Mouse (Mus musculus) CH12.LX (cell line): ENCODE results near the gene Eps15l1.

Experiments used
- MXI1 ChIP-seq: IDR thresholded peaks from 2 replicates; pipeline ENCODE4 v1.6.1; 2011; ENCODE audit warnings: mild to moderate bottlenecking, low read depth, low read length, improper control_type of control experiment
- POLR2A ChIP-seq: IDR thresholded peaks from 2 replicates; pipeline ENCODE4 v1.6.1; 2011; ENCODE audit warnings: low read depth, mild to moderate bottlenecking, improper control_type of control experiment, low read length
- POLR2AphosphoS2 ChIP-seq: IDR thresholded peaks from 2 replicates; pipeline ENCODE4 v1.6.1; 2011; ENCODE audit warnings: low read depth, low read length, improper control_type of control experiment

DNA sequence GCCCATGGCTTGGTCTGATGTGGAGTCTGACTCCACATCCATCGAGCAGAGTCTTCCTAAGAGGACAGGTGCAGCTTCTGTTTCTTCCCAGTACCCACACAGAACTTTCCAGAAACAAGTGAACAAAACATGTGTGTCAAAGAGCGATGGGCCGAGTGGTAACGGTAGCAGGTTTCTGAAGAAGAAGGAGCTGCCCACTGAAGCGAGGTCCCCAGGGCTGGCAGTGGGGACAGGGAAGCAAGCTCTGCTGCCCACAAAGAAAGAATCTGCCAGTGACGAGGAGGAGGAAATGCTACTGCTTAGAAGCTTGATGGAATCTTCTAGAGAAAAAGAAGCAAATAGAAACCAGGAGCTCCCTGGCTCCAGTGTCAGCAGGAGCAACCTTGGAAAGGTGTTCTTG lies 23.8 kb upstream of the Eps15l1 start:
- TF ChIP-seq POLR2A: no peak
- TF ChIP-seq POLR2AphosphoS2: no peak
- TF ChIP-seq MXI1: no peak
